Mouse (Mus musculus): ENCODE results near the gene Rab5c. TPM values are rescaled to one million over a fixed set of nuclear protein-coding genes. Genes with fewer than 3 reads are reported as not detected.

Rab5c gene
- polyA plus RNA-seq, 1 experiment from 2014 or later = 34.7 TPM

DNA sequence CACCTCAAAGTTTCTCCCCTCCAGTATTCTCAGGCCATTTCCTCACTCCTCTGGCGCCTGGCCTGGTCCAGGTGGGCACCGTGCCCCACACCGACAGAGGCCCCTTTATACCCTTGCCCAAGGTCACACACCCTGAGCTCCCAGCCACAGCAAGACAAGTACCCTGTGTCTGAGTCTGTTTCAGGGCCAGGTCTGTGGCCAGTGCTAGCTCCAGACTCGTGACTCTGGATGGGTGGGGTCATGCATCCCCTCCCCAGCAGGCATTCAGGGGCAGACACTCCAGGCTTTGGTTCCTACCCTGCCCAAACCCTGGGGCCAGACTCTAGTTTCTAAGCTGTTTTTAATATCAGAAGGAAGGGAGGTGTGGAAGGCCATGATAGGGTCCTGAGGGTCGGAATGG lies 56.2 kb downstream of the Rab5c start:
- Histone ChIP-seq H3K27me3 (ENCODE audit: insufficient read depth, low read length) (no peaks in the 10 kb centered on the region), H3K4me2 (ENCODE audit: low read length) (no peak overlapping the region), H3K36me3 (ENCODE audit: insufficient read depth, low read length) (no peaks in the 10 kb centered on the region), H3K4me1 (replicated peaks; ENCODE audit: insufficient read depth, low read length) (no peaks in the 10 kb centered on the region), H3K4me3 (replicated peaks; ENCODE audit: low read depth, low read length) (no peak overlapping the region), H3K27ac (no peak overlapping the region), H3K9ac (ENCODE audit: low read depth, low read length) (no peak overlapping the region), H3K9me3 (replicated peaks; ENCODE audit: low read length) (no peaks in the 10 kb centered on the region)
- DNase-seq (ENCODE audit: low spot score) = no peak
- TF ChIP-seq CTCF (IDR thresholded peaks at IDR 0.05; ENCODE audit: low read depth) = no peak
- WGBS = 77% methylated on average over 5 of the region's 5 CpGs
- ATAC-seq (replicated peaks; ENCODE audit: low FRiP score, low read depth) = no peak

DNA sequence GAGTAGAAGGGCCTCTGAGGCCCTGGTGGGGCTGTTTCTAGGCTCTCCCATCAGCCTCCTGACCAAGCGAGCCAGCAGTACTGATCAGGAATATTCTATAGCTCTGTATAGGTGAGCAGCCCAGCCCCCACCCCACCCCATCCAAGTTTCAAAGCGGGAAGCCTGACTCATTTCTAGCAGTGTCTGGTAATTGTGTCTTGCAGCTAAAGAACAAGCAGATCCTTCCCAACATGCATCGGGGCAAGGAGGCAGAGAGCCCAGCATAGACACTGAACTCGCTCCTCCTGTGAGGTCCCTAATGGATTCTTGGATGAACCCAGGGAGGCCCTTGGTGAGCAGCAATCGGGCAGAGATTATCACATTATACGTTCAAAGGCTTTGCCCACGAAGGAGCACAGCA lies 60.2 kb downstream of the Rab5c start:
- no peak overlapping the region for H3K27ac ChIP-seq
- H3K9ac ChIP-seq (ENCODE audit: low read depth, low read length) = no peak overlapping the region
- H3K36me3 ChIP-seq (ENCODE audit: insufficient read depth, low read length) = no peaks in the 10 kb centered on the region
- DNase-seq (ENCODE audit: low spot score) (no peak), ATAC-seq (replicated peaks; ENCODE audit: low FRiP score, low read depth) (no peak)
- no peak overlapping the region for H3K4me2 ChIP-seq (ENCODE audit: low read length)
- WGBS = 62% methylated on average over 7 of the region's 7 CpGs
- H3K27me3 ChIP-seq (ENCODE audit: insufficient read depth, low read length) = no peaks in the 10 kb centered on the region
- H3K4me3 ChIP-seq (replicated peaks; ENCODE audit: low read depth, low read length) = no peak overlapping the region
- H3K4me1 ChIP-seq (replicated peaks; ENCODE audit: insufficient read depth, low read length) = no peaks in the 10 kb centered on the region
- no peak for TF ChIP-seq CTCF (IDR thresholded peaks at IDR 0.05; ENCODE audit: low read depth)
- no peaks in the 10 kb centered on the region for H3K9me3 ChIP-seq (replicated peaks; ENCODE audit: low read length)

DNA sequence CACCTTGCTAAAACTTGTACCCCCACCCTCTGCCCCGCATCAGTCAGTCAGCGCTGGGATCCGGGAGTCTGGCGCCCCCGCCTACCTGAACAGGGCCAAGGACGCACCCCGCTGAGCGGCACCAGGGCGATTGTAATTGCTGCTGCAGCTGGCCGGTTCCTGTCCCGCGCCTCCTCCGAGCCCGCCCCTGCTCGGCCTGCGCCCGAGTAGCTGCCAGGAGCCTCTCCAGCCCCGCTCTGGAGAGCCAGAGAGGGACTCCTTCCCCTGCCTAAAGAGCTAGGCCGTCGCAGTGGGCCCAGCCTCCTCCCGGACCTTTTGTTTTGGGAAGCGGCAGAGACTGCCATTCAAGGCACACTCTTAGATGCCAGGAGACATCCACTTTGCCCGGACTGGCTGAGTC lies 64.8 kb downstream of the Rab5c start:
- Histone ChIP-seq H3K36me3 (ENCODE audit: insufficient read depth, low read length) (no peaks in the 10 kb centered on the region), H3K27me3 (ENCODE audit: insufficient read depth, low read length) (no peaks in the 10 kb centered on the region), H3K9me3 (replicated peaks; ENCODE audit: low read length) (no peaks in the 10 kb centered on the region), H3K27ac (no peak overlapping the region), H3K9ac (ENCODE audit: low read depth, low read length) (peak overlapping the region; percentile 43; the same call in 1 of the 2 replicates), H3K4me1 (replicated peaks; ENCODE audit: insufficient read depth, low read length) (no peaks in the 10 kb centered on the region), H3K4me3 (replicated peaks; ENCODE audit: low read depth, low read length) (no peak overlapping the region), H3K4me2 (ENCODE audit: low read length) (peak overlapping the region; percentile 14; the same call in 1 of the 2 replicates)
- ATAC-seq (replicated peaks; ENCODE audit: low FRiP score, low read depth) (peak; percentile 46; the same call in 1 of the 2 replicates), DNase-seq (ENCODE audit: low spot score) (peak; percentile 36)
- 4% methylated on average over 23 of the region's 23 CpGs for WGBS
- TF ChIP-seq CTCF (IDR thresholded peaks at IDR 0.05; ENCODE audit: low read depth) = no peak

DNA sequence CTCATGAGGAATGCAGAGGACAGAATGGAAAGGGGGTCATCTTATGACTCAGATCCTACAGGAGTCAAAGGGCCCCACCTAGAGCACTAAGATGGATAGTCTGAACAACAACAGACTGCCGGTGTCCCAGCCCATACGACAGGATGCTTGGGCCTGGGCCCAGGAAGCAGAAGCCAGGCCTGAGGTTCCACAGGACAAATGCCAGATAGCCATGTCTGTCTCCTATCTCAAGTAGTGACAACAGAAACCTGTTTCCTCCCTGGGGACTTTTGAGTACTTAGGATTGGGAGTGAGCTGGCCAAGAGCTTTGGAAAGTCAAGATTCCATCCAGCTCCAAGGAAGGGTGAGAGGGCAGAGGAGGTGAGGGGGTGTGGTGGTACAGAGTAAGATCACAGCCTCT lies 66.1 kb downstream of the Rab5c start:
- no peak overlapping the region for H3K27ac ChIP-seq
- no peaks in the 10 kb centered on the region for H3K4me1 ChIP-seq (replicated peaks; ENCODE audit: insufficient read depth, low read length)
- H3K9ac ChIP-seq (ENCODE audit: low read depth, low read length) = no peak overlapping the region
- H3K4me2 ChIP-seq (ENCODE audit: low read length) = no peak overlapping the region
- H3K4me3 ChIP-seq (replicated peaks; ENCODE audit: low read depth, low read length) = no peak overlapping the region
- WGBS = 54% methylated on average over 2 of the region's 2 CpGs
- no peak for TF ChIP-seq CTCF (IDR thresholded peaks at IDR 0.05; ENCODE audit: low read depth)
- H3K27me3 ChIP-seq (ENCODE audit: insufficient read depth, low read length) = no peaks in the 10 kb centered on the region
- no peaks in the 10 kb centered on the region for H3K9me3 ChIP-seq (replicated peaks; ENCODE audit: low read length)
- no peak for ATAC-seq (replicated peaks; ENCODE audit: low FRiP score, low read depth)
- H3K36me3 ChIP-seq (ENCODE audit: insufficient read depth, low read length) = no peaks in the 10 kb centered on the region
- DNase-seq (ENCODE audit: low spot score) = no peak

DNA sequence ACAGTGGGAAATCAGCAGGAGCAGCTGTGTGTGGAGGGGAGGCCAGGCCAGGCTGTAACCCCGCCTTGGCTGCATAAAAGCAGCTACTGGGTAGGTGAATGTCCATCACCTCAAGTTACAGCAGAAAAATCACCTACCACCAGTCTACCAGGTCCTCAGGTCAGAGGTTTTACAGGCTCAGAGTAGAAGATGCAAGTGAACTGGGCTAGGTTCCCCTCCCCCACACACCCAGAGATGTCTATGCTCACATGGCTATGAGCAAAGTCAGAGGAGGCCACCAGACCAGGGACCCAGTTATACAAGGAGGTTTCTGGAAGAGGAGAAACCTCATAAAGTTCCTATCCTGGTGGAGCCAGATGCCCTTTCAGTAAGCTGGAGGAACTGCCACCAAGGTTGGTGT lies 67.0 kb downstream of the Rab5c start:
- 65% methylated on average over 1 of the region's 1 CpGs for WGBS
- no peaks in the 10 kb centered on the region for H3K27me3 ChIP-seq (ENCODE audit: insufficient read depth, low read length)
- no peak for TF ChIP-seq CTCF (IDR thresholded peaks at IDR 0.05; ENCODE audit: low read depth)
- no peak overlapping the region for H3K27ac ChIP-seq
- H3K4me3 ChIP-seq (replicated peaks; ENCODE audit: low read depth, low read length) = no peak overlapping the region
- H3K4me1 ChIP-seq (replicated peaks; ENCODE audit: insufficient read depth, low read length) = no peaks in the 10 kb centered on the region
- no peaks in the 10 kb centered on the region for H3K9me3 ChIP-seq (replicated peaks; ENCODE audit: low read length)
- no peak for ATAC-seq (replicated peaks; ENCODE audit: low FRiP score, low read depth)
- H3K36me3 ChIP-seq (ENCODE audit: insufficient read depth, low read length) = no peaks in the 10 kb centered on the region
- no peak overlapping the region for H3K9ac ChIP-seq (ENCODE audit: low read depth, low read length)
- no peak overlapping the region for H3K4me2 ChIP-seq (ENCODE audit: low read length)
- DNase-seq (ENCODE audit: low spot score) = no peak

Other genes with a start within 250 kb of the Rab5c start
- gene Acly, start 210.2 kb downstream of the Rab5c start, polyA plus RNA-seq (2015; fragmentation: Nextera tagmentation; extraction: Ambion mirVana) = 86.4 and 98.4 TPM in 2 replicates
- gene Ttc25, start 192.6 kb downstream of the Rab5c start, polyA plus RNA-seq (2015; fragmentation: Nextera tagmentation; extraction: Ambion mirVana) = 0.72 and 0.96 TPM in 2 replicates
- 23.7 and 24.2 TPM in 2 replicates for gene Cnp, start 163.3 kb downstream of the Rab5c start, polyA plus RNA-seq (2015; fragmentation: Nextera tagmentation; extraction: Ambion mirVana)
- gene Nkiras2, start 119.0 kb downstream of the Rab5c start, polyA plus RNA-seq (2015; fragmentation: Nextera tagmentation; extraction: Ambion mirVana) = 52.6 and 54.0 TPM in 2 replicates
- gene Dnajc7, start 118.0 kb downstream of the Rab5c start, polyA plus RNA-seq (2015; fragmentation: Nextera tagmentation; extraction: Ambion mirVana) = 142 and 151 TPM in 2 replicates
- 1.6 and 2.5 TPM in 2 replicates for gene Zfp385c, start 45.8 kb downstream of the Rab5c start, polyA plus RNA-seq (2015; fragmentation: Nextera tagmentation; extraction: Ambion mirVana)
- 3.3 and 3.7 TPM in 2 replicates for gene Dhx58, start 33.9 kb downstream of the Rab5c start, polyA plus RNA-seq (2015; fragmentation: Nextera tagmentation; extraction: Ambion mirVana)
- 39.0 and 40.2 TPM in 2 replicates for gene Kat2a, start 25.8 kb downstream of the Rab5c start, polyA plus RNA-seq (2015; fragmentation: Nextera tagmentation; extraction: Ambion mirVana)
- gene Hspb9, start 24.4 kb downstream of the Rab5c start, polyA plus RNA-seq (2015; fragmentation: Nextera tagmentation; extraction: Ambion mirVana) = 0.37 TPM in 1 of 2 replicates, not detected in the other
- not detected in 2 replicates for gene Kcnh4, start 21.7 kb upstream of the Rab5c start, polyA plus RNA-seq (2015; fragmentation: Nextera tagmentation; extraction: Ambion mirVana)
- not detected in 2 replicates for gene Hcrt, start 24.7 kb upstream of the Rab5c start, polyA plus RNA-seq (2015; fragmentation: Nextera tagmentation; extraction: Ambion mirVana)
- 4.8 and 5.9 TPM in 2 replicates for gene Ghdc, start 32.7 kb upstream of the Rab5c start, polyA plus RNA-seq (2015; fragmentation: Nextera tagmentation; extraction: Ambion mirVana)
- 14.4 and 14.6 TPM in 2 replicates for gene Stat5b, start 112.5 kb upstream of the Rab5c start, polyA plus RNA-seq (2015; fragmentation: Nextera tagmentation; extraction: Ambion mirVana)
- gene Stat5a, start 121.1 kb upstream of the Rab5c start, polyA plus RNA-seq (2015; fragmentation: Nextera tagmentation; extraction: Ambion mirVana) = 4.0 and 4.4 TPM in 2 replicates
- gene Stat3, start 201.3 kb upstream of the Rab5c start, polyA plus RNA-seq (2015; fragmentation: Nextera tagmentation; extraction: Ambion mirVana) = 48.0 and 51.8 TPM in 2 replicates
- 143 and 156 TPM in 2 replicates for gene Cavin1, start 232.7 kb upstream of the Rab5c start, polyA plus RNA-seq (2015; fragmentation: Nextera tagmentation; extraction: Ambion mirVana)